ENCODE assay signal across 10 mouse cellular contexts in genomic region chr3:137895196-137895595, GRCm38 (mm10). TPM values are rescaled to one million over a fixed set of nuclear protein-coding genes. Genes with fewer than 3 reads are reported as not detected.
A peak's percentile ranks its signal among the peaks of the same experiment; 100 is the strongest.
DNase-seq lines count a peak whose midpoint lies in the region; ATAC-seq and TF ChIP-seq lines count a peak whose summit lies in the region.
"Had no signal": no experiment of that assay in that cellular context is flagged by ENCODE, and none has a peak within 500 bp of the region (broad histone marks: within the 10 kb centered on the region; RNA-seq: fewer than 3 reads in every experiment).

No protein-coding gene starts in this region.

- H3K9me3 ChIP-seq in kidney, postnatal 0 days (replicated peaks; ENCODE audit: low read length), result no peaks in the 10 kb centered on the region
- H3K9me3 ChIP-seq in MEL (replicated peaks; ENCODE audit: insufficient read depth, low read length), result no peaks in the 10 kb centered on the region
- no peaks in the 10 kb centered on the region for H3K9me3 ChIP-seq in liver, embryonic 14.5 days (ENCODE audit: control insufficient read depth, low read length)
- H3K9me3 ChIP-seq: limb, embryonic 13.5 days had no signal

- H3K4me1 ChIP-seq in kidney, postnatal 0 days (replicated peaks; ENCODE audit: insufficient read depth, low read length), result no peaks in the 10 kb centered on the region
- H3K4me1 ChIP-seq in MEL (ENCODE audit: control insufficient read depth in 1 of 2, insufficient read depth in 2 of 2, low read length in 2 of 2), result peaks cover 7 to 26% of the 10 kb centered on the region in 2 experiments
- no peaks in the 10 kb centered on the region for H3K4me1 ChIP-seq in liver, embryonic 14.5 days (replicated peaks; ENCODE audit: control insufficient read depth in 2 of 2, insufficient read depth in 2 of 2, low read length in 1 of 2)
- H3K4me1 ChIP-seq: limb, embryonic 13.5 days had no signal

- H3K79me2 ChIP-seq in MEL (ENCODE audit: control insufficient read depth, insufficient read depth, low read length, poor library complexity), result no peaks in the 10 kb centered on the region

- ATAC-seq in kidney, postnatal 0 days (replicated peaks; ENCODE audit: low FRiP score, low read depth), result no peak
- ATAC-seq in liver, embryonic 14.5 days (ENCODE audit: insufficient read depth), result 0 out of 2 replicates have a peak, but pooled peaks have one; percentile 8

- TF ChIP-seq EP300 in MEL (IDR thresholded peaks at IDR 0.05; ENCODE audit: low read depth in 1 of 2, low read length in 2 of 2), result no peak
- no peak for TF ChIP-seq EP300 in liver, embryonic 14.5 days (IDR thresholded peaks at IDR 0.05; ENCODE audit: low read depth)

- TF ChIP-seq CTCF in kidney, postnatal 0 days (IDR thresholded peaks at IDR 0.05; ENCODE audit: low read depth), result peak; percentile 53
- peak; percentile 18 to 34 (median 34); a peak in 2 of 6 replicates for TF ChIP-seq CTCF in MEL (IDR thresholded peaks at IDR 0.05 in 2 of 3, conservative IDR thresholded peaks at IDR 0.05 in 1 of 3; ENCODE audit: control insufficient read depth in 1 of 3, insufficient read depth in 1 of 3, low read depth in 2 of 3, low read length in 3 of 3, poor library complexity in 1 of 3, severe bottlenecking in 1 of 3)
- peak; percentile 86 for TF ChIP-seq CTCF in liver, embryonic 14.5 days (IDR thresholded peaks at IDR 0.05; ENCODE audit: low read depth)

- 87% methylated on average over 3 of the region's 3 CpGs for WGBS in kidney, postnatal 0 days
- 70% methylated on average over 3 of the region's 3 CpGs for WGBS in liver, embryonic 14.5 days (ENCODE audit: insufficient replicate concordance)

- no peak overlapping the region for H3K4me3 ChIP-seq in kidney, postnatal 0 days (replicated peaks; ENCODE audit: low read depth, low read length)
- H3K4me3 ChIP-seq in MEL (ENCODE audit: control insufficient read depth in 1 of 2, insufficient read depth in 1 of 2, low read depth in 2 of 2, low read length in 2 of 2), result no peak overlapping the region
- H3K4me3 ChIP-seq in liver, embryonic 14.5 days (ENCODE audit: insufficient read depth in 1 of 2, low read depth in 2 of 2, low read length in 2 of 2), result no peak overlapping the region
- H3K4me3 ChIP-seq: limb, embryonic 13.5 days had no signal

- no peaks in the 10 kb centered on the region for H3K27me3 ChIP-seq in kidney, postnatal 0 days (ENCODE audit: insufficient read depth, low read length)
- no peaks in the 10 kb centered on the region for H3K27me3 ChIP-seq in MEL (ENCODE audit: control insufficient read depth in 1 of 2, insufficient read depth in 2 of 2, low read length in 2 of 2)
- H3K27me3 ChIP-seq in liver, embryonic 14.5 days (ENCODE audit: control insufficient read depth, insufficient read depth, low read length), result no peaks in the 10 kb centered on the region
- H3K27me3 ChIP-seq: limb, embryonic 13.5 days had no signal

- no peak for TF ChIP-seq POLR2A in MEL (IDR thresholded peaks at IDR 0.05; ENCODE audit: control insufficient read depth in 1 of 2, insufficient read depth in 1 of 2, low read depth in 1 of 2, low read length in 2 of 2, poor library complexity in 1 of 2)

- H3K36me3 ChIP-seq in kidney, postnatal 0 days (ENCODE audit: insufficient read depth, low read length), result peaks cover 27% of the 10 kb centered on the region; the same call in 1 of the 2 replicates
- H3K36me3 ChIP-seq in MEL (ENCODE audit: control insufficient read depth in 1 of 2, insufficient read depth in 2 of 2, low read length in 2 of 2), result peaks cover 2 to 15% of the 10 kb centered on the region in 2 experiments; a peak in 3 of 4 replicates
- H3K36me3 ChIP-seq in liver, embryonic 14.5 days (replicated peaks; ENCODE audit: control insufficient read depth, insufficient read depth, low read depth), result no peaks in the 10 kb centered on the region

- DNase-seq in kidney, postnatal 0 days (ENCODE audit: low spot score), result no peak
- DNase-seq in kidney, postnatal 14 days, result no peak
- DNase-seq in CD4-positive helper T cell, adult 2 months (ENCODE audit: low read depth, low spot score), result peak; percentile 40
- DNase-seq in MEL (ENCODE audit: low read depth, low spot score), result peak; percentile 36
- DNase-seq in liver, embryonic 14.5 days (ENCODE audit: low read depth in 3 of 3, low spot score in 3 of 3), result peak in 1 of 3 experiments; percentile 13
- no peak for DNase-seq in heart, adult 18-20 months
- DNase-seq in Muller cell, postnatal 12 days (ENCODE audit: inconsistent ontology term), result no peak
- DNase-seq: adrenal gland, postnatal 36 days; heart, postnatal 4 days had no signal

- H3K4me2 ChIP-seq in kidney, postnatal 0 days (ENCODE audit: low read length), result no peak overlapping the region
- no peak overlapping the region for H3K4me2 ChIP-seq in liver, embryonic 14.5 days (ENCODE audit: low read depth)
- H3K4me2 ChIP-seq: limb, embryonic 13.5 days had no signal

- peak; percentile 17; the same call in 1 of the 2 replicates for TF ChIP-seq RAD21 in MEL (IDR thresholded peaks at IDR 0.05; ENCODE audit: low read depth, low read length)

- no peak overlapping the region for H3K9ac ChIP-seq in kidney, postnatal 0 days (ENCODE audit: low read depth, low read length)
- H3K9ac ChIP-seq in MEL (ENCODE audit: control insufficient read depth, low read depth, low read length, poor library complexity, severe bottlenecking), result no peak overlapping the region
- no peak overlapping the region for H3K9ac ChIP-seq in liver, embryonic 14.5 days (replicated peaks)
- H3K9ac ChIP-seq: limb, embryonic 13.5 days had no signal

- H3K27ac ChIP-seq in kidney, postnatal 0 days, result no peak overlapping the region
- no peak overlapping the region for H3K27ac ChIP-seq in MEL (ENCODE audit: control insufficient read depth, low read depth, low read length)
- H3K27ac ChIP-seq in liver, embryonic 14.5 days, result no peak overlapping the region
- H3K27ac ChIP-seq: limb, embryonic 13.5 days had no signal

TF ChIP-seq in MEL, 35 proteins besides CTCF, POLR2A, EP300 and RAD21:
- TF ChIP-seq SMC3 (IDR thresholded peaks at IDR 0.05; ENCODE audit: low read depth, low read length) (peak; percentile 19; the same call in 1 of the 2 replicates), ZNF384 (IDR thresholded peaks at IDR 0.05; ENCODE audit: low read depth, low read length) (no peak)
TF ChIP-seq in MEL: peak in this region for 1.

RNA-seq across cellular contexts. Expression of gene Lamtor3, which starts 23.1 kb away (rescaled TPM):
- polyA plus RNA-seq in kidney, postnatal 0 days (2015; fragmentation: Nextera tagmentation; extraction: Ambion mirVana), result 131 and 135 TPM in 2 replicates
- 73.3 and 77.5 TPM in 2 replicates for total RNA-seq in MEL (2012; rRNA removed)
- polyA plus RNA-seq in MEL (2012; ENCODE audit: insufficient read depth in 1 of 2, insufficient read length in 2 of 2, low read depth in 1 of 2, low replicate concordance in 2 of 2, missing spikeins in 1 of 2), result 10 to 100 TPM in 1 of 2 experiments, not detected in 1; 88.3 TPM
- 31.3 and 35.2 TPM in 2 replicates for polyA plus RNA-seq in liver, embryonic 14.5 days (2012; rRNA removed)
- 54.3 and 60.1 TPM in 2 replicates for polyA plus RNA-seq in liver, embryonic 14.5 days (2014; fragmentation: Nextera tagmentation; extraction: Ambion mirVana)
- total RNA-seq in heart, adult 18-20 months (2021), result 10 to 100 TPM; 93.5 to 93.8 TPM

RNA-seq across cellular contexts. Expression of gene Dnajb14, which starts 27.7 kb away (rescaled TPM):
- 11.6 and 12.1 TPM in 2 replicates for polyA plus RNA-seq in kidney, postnatal 0 days (2015; fragmentation: Nextera tagmentation; extraction: Ambion mirVana)
- total RNA-seq in MEL (2012; rRNA removed), result 4.2 and 4.4 TPM in 2 replicates
- 1 to 10 TPM in 1 of 2 experiments, not detected in 1; 6.1 TPM for polyA plus RNA-seq in MEL (2012; ENCODE audit: insufficient read depth in 1 of 2, insufficient read length in 2 of 2, low read depth in 1 of 2, low replicate concordance in 2 of 2, missing spikeins in 1 of 2)
- 1.2 and 1.5 TPM in 2 replicates for polyA plus RNA-seq in liver, embryonic 14.5 days (2012; rRNA removed)
- 3.7 and 4.4 TPM in 2 replicates for polyA plus RNA-seq in liver, embryonic 14.5 days (2014; fragmentation: Nextera tagmentation; extraction: Ambion mirVana)
- total RNA-seq in heart, adult 18-20 months (2021), result 10 to 100 TPM; 11.5 to 12.4 TPM

RNA-seq across cellular contexts. Expression of gene H2afz, which starts 30.9 kb away (rescaled TPM):
- polyA plus RNA-seq in kidney, postnatal 0 days (2015; fragmentation: Nextera tagmentation; extraction: Ambion mirVana), result 1,659 and 1,680 TPM in 2 replicates
- 1,732 and 2,078 TPM in 2 replicates for total RNA-seq in MEL (2012; rRNA removed)
- polyA plus RNA-seq in MEL (2012; ENCODE audit: insufficient read depth in 1 of 2, insufficient read length in 2 of 2, low read depth in 1 of 2, low replicate concordance in 2 of 2, missing spikeins in 1 of 2), result 1,000 to 10,000 TPM; 1,006 to 3,472 TPM
- polyA plus RNA-seq in liver, embryonic 14.5 days (2012; rRNA removed), result 539 and 784 TPM in 2 replicates
- 1,242 and 1,265 TPM in 2 replicates for polyA plus RNA-seq in liver, embryonic 14.5 days (2014; fragmentation: Nextera tagmentation; extraction: Ambion mirVana)
- total RNA-seq in heart, adult 18-20 months (2021), result 10 to 100 TPM; 61.7 to 65.4 TPM

Comparison
In these comparisons a context has a peak if more than half of its experiments do, and no peak if none do; other contexts are left out.
1. DNase-seq: peak in CD4-positive helper T cell, adult 2 months (single experiment) and MEL (single experiment); none in kidney, postnatal 0 days (single experiment), kidney, postnatal 14 days (single experiment), heart, adult 18-20 months (0 of 2) and Muller cell, postnatal 12 days (single experiment).
2. CTCF ChIP-seq: peak in every context shown above with its lines; median percentile 86 in liver, embryonic 14.5 days; 53 in kidney, postnatal 0 days; 34 in MEL.